Mouse (Mus musculus) CH12.LX (cell line): ENCODE measurements around the gene Spats2.
A peak's percentile ranks its signal among the peaks of the same experiment; 100 is the strongest.

Source experiments
- CTCF ChIP-seq, 2 experiments: IDR thresholded peaks in 1 of 2; conservative IDR thresholded peaks in 1 of 2; 2 replicates each; pipeline ENCODE4 v1.5.1; 2011 to 2012; ENCODE audit warnings: low read depth in 2 of 2, low read length in 2 of 2, improper control_type of control experiment in 1 of 2, inconsistent platforms in 1 of 2, mild to moderate bottlenecking in 1 of 2, moderate library complexity in 1 of 2
- GABPA ChIP-seq: IDR thresholded peaks from 2 replicates; pipeline ENCODE4 v1.6.1; 2012; ENCODE audit warnings: low read depth, low read length, improper control_type of control experiment, inconsistent platforms; ENCODE audit not compliant: insufficient replicate concordance
- POLR2A ChIP-seq: IDR thresholded peaks from 2 replicates; pipeline ENCODE4 v1.6.1; 2011; ENCODE audit warnings: low read depth, mild to moderate bottlenecking, improper control_type of control experiment, low read length
- POLR2AphosphoS2 ChIP-seq: IDR thresholded peaks from 2 replicates; pipeline ENCODE4 v1.6.1; 2011; ENCODE audit warnings: low read depth, low read length, improper control_type of control experiment
- RAD21 ChIP-seq: IDR thresholded peaks from 2 replicates; pipeline ENCODE4 v1.6.1; 2011; ENCODE audit warnings: low read depth, mild to moderate bottlenecking, low read length, improper control_type of control experiment, moderate library complexity
- USF1 ChIP-seq: IDR thresholded peaks from 2 replicates; pipeline ENCODE4 v1.6.1; 2014; ENCODE audit warnings: low read depth, mild to moderate bottlenecking, inconsistent platforms, low read length, improper control_type of control experiment

GRCm38 (mm10) chr15:99251626-99252380 lies 126.1 kb downstream of the Spats2 start, which contains the start of gene Mcrs1:
- TF ChIP-seq USF1 = no peak
- TF ChIP-seq POLR2A = peak; percentile 75
- no peak for TF ChIP-seq RAD21
- peak; percentile 26; the same call in 1 of the 2 replicates for TF ChIP-seq GABPA
- no peak for TF ChIP-seq CTCF (conservative IDR thresholded peaks at IDR 0.05 in 1 of 2, IDR thresholded peaks at IDR 0.05 in 1 of 2; ENCODE audit: low read depth in 2 of 2, low read length in 2 of 2)
- peak; percentile 66; the same call in 1 of the 2 replicates for TF ChIP-seq POLR2AphosphoS2
